Mouse (Mus musculus) kidney, adult 11 months (tissue): ENCODE measurements around the gene Snap25.
A peak's percentile ranks its signal among the peaks of the same experiment; 100 is the strongest.

Experiments used
- DNase-seq: peaks from one replicate; pipeline ENCODE4 v3.0.0; 2022

The Snap25 gene

DNA sequence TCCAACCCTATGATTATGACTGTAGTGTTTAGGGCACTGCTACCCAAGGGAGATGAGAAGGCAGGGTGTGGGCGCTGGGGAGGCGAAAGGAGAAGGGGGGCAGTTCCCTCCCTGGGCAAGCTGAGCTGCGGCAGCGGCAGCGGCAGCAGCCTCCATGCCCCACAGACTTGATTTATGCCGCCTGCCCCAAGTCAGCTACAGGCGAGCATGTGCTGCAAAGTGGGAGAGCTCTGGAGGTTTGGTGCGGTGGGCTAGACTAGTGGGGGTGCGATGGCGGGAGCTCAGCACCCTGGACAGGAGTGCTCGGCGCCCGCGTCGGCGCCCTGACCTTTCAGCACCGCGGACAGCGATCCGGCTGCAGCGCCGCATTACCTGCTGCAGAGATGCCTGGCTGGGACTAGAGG is 757 bp downstream of the Snap25 start:
- peak; percentile 52 for DNase-seq

DNA sequence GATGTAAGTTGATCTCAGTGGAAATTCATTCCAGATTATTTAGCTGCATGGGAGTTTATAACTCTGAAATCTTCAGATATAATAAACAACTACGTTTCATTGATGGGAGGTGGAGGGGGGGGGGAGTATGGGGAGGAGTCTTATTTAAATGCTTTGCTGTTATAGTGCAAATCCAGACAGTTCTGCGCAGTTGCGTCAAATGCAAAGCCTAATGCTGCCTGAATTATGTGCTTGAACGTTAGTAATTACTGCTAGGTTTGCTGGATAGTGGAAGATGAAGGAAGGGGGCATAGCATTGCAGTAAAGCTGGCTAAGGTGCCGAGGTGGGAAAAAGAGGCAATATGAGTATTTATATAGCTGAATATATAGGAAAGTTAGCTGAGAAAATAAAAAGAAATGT is 2.3 kb downstream of the Snap25 start:
- no peak for DNase-seq

DNA sequence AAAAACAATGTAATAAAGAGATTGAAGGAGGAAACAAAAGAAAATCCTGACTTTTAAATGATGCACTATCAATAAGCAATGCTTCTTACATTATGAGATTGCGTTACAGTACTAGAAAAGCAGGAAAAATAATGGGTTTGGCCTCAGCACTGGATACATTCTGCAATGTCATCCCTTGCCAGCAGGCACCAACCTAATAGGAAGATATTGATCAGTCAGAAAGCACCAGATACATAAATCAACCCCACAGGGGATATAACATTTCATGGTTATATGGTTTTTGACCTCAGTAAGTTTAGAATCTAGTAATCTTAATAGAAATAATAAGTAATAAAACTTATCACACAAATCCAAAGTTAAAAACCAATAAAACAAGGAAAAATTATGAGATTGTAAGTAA is 3.1 kb downstream of the Snap25 start:
- no peak for DNase-seq

DNA sequence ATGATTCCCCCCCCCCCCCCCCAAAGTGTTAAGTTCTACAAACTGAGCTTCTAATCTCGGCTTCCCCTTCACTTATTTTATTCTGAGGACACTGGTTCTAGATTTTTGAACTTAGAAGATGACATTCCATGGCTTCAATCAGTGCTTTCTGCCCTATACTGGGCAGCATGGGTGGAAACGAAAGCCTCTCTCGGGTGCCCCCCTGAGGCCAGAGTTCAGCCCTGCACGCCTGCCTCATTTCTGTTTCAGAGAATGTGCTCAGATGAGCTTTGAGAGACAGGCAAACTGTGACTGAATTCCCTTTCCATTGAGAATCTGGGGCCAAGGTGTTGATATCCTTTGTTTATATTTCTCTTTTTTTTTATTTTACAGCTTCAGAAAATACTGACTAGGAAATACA is 7.0 kb downstream of the Snap25 start:
- no peak for DNase-seq

DNA sequence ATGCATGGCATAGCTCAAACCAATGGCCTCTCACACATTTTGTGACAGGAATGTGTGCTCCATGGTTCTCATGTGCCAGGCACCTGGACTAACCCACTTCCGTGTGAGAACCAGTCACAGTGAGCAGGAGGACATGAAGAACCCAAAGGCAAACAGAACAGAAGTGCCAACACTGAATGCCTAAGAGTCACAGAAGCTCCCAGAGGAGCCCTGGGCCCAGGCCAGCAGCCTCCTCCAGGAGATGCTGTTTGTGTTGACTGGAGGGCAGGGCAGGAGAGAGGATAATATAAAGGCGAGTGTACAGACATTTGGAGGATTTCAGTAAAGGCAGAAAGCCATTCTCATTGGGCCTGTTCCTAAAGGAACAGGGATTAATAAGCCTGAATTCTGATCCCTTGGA is 25.0 kb downstream of the Snap25 start:
- no peak for DNase-seq

DNA sequence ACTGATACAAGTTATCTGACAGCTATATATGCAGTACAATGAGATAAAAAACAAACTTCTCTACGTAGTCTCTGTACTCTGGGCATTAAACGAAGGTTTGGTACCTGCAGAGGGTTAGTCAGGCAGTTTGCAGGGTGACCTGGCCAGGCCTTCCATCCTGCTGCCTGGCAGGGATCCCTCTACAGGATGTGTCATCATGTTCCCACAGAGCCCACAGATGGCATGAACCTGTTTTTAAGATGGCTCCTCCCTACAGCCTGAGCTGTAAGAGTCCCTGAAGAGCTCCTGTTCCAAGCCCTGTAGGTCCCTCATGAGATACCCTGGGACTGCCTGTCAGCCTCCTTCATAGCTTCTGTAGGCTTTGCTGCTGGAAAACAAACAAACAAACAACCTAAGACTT is 29.0 kb downstream of the Snap25 start:
- no peak for DNase-seq

DNA sequence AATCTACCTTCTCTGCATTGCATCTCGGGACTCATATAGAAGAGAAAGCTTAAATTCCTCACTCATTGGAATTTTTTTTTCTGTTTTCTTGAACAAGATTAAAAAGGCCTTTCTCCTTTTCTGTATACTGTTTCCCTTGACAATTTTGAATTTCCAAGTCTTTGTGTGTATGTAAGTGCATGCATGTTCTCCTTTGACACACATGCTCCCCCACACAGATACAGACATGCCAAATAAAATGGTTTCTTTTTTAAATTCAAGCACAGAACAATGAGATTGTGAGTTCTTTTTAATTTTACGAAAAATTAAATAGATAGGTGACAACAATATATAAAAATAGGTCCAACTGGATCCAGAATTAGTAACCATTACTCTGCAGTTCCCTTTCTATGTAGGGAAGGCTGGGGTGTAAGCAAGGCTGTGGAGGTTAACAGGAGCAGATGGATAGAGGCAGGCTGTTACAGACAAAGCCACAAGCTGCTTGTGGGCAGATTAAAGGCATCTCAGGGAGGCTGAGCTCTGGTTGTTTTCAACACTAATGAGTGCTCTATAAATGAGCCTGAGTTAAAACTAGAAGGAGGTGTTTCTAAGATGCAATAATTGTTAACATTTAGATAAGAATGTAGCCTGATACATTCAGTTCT is 31.6 kb downstream of the Snap25 start:
- DNase-seq, result no peak

DNA sequence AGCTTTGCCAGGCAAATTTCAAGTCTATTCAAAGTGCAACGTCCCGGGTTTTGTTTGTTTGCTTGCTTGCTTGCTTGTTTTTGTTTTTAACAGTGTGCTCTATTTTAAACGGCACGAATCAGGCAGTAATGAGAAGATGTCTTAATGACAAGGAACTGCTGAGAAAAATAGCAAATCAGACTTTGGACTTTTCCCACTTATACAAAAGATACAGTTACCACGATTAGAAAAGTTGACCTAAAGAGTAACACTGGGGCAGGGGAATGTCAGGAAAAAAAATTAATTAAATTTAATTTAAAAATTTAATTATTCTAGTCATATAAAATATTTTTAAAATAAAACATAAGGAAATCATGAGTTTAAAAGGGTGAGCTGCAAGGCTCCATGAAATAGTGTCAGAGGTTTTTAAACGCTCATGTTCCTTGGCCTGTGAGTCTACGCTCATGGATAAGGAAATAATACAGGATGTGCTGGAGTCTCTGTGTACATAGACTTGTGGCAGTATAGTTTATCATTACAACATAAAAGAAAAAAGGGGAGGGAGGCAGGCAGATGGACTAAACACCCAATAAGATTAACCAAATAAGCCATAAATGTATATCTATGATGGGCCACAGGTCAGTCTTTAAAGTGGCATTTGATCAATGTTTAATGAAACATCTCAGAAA is 32.2 kb downstream of the Snap25 start:
- DNase-seq, result no peak

DNA sequence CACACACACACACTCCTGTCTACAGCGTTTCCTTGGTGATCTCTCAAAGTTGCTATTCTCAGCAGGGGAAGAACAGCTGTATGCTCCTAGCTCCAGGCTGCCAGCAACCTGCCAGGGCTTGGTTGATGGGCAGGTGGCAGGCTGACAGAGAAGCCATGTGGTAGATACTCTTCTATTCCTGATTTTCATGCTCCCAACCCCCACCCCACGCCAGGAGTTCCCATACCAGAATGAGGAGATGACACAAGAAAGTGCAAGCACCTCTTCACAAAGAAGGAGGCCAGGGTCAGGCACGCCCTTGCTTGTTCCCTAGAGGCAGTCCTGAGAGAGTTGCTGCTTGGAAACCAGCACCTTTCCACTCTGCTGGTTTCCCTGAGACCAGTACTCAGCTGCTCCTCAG is 40.4 kb downstream of the Snap25 start:
- no peak for DNase-seq

DNA sequence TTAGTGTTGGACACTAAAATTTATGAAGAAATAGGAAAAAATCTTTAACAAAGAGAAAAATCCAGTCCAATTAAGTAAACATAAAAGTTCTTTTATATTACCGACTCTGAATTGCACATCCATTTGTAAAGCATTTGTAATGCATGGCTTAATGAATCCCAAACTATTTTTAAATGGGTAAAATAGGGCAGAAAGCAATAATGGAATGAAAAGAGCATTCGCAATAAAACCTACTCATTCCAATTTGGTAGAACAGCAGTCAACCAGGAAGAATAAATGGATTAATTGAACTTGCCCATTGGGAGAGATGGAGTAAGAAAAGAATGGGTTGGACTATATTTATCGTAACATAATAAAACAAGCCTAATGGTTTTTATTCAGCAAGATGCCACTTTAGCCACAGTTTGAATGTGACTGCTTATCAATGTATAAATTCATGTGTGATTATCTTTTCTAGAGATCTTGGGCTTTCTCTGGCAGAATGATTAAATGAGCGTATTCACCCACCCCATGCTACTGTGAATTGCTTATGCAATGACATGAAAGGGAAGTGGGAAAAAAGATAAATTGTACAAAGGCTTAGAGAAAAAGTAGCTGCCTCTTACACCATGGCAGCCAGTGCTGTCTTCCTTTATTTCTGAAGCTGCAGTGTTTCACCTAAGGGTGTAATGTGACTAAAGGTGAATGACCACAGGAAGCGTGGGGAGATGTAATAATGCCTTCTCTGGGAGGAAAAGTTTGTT is 45.7 kb downstream of the Snap25 start:
- no peak for DNase-seq

DNA sequence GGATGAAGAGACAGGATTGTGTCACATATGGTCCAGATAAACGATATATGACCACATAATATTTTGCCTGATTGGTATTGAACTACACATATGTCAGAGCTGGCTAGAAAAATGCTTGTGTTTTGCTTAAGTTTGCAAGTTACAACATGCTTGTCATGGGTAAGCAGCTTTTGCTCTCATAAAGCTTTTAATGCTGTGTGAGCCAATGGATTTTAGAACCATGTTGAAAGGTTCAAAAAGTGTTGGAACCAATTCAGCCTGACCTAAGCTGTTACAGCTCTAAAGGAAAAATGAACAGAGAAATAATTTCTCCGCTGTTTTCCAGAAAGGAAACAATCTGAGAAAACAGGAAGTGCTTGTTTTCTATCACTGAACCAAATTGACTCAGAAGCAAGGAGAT is 64.9 kb downstream of the Snap25 start:
- DNase-seq, result no peak

DNA sequence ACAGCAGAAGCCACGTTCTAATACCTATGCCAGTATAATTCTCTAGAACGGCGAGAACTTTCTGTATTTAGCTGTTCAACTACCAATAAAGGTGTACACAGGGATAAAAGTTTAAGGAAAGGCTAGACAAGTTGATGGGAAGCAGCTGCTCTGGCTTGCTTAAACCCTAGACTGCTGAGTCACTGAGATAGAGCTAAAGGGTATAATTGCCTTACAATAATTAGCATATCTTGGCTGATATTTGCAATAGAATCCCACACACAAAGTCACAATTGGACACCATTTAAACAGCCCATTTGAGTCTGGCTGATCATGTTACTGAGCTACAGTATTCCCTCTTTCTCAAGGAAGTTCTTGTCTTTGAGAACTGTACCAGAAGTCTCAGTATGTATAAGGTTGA is 65.4 kb downstream of the Snap25 start:
- DNase-seq, result no peak

DNA sequence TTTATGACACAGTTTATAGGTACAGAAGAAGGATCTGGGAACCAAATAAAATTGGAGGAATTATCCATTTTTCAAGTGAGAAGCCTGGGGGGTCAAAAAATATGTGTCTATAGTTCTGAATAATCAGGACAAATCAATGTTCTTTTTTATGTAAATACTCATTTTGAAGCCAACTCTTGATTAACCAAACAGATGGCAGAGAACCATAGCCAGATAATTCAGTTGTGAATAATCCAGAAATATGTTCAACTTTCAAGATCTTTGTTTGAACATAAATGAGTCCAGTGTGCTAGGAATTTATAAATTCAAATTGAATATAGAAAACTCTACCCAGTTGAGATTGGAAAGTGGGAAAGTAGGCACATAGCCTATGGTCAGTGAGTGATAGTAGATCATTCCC is 67.0 kb downstream of the Snap25 start:
- DNase-seq, result no peak

DNA sequence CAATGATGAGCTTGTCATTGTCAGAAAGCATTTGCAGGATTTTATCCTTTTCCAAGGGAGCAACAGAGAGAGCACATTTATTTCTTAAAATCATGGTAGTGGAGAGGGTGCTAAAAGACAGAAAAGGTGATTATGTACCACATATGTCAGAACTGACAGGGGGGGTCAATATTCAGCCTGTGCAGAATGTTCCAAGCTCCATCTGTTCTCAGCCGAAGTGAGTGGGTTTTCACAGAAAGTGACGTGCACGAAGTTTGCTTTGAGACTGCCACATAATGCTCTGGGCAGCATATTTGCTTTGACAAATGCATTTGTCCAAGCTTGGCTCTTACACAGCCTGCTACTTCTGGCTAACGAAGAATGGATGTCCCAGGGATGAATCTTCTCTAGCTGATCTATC is 71.1 kb downstream of the Snap25 start:
- no peak for DNase-seq

DNA sequence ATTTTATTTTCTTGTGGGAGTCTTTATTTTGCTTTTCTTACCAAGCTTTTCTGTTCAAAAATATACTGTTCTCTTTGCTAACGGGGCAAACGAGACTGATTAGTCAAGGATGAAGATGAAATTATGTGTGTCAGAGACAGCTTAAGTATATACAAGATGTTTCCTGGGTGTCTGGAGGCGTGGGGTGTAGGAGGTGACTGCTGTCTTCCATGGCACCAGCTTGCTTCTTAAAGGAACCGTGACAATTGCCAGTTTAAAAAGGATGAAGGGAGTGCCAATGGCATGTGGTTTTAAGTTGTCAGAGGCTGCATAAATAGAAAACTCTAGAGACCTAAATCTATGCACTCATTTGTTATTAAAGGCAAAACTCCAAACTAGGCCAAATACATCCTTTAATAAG is 75.1 kb downstream of the Snap25 start:
- no peak for DNase-seq

DNA sequence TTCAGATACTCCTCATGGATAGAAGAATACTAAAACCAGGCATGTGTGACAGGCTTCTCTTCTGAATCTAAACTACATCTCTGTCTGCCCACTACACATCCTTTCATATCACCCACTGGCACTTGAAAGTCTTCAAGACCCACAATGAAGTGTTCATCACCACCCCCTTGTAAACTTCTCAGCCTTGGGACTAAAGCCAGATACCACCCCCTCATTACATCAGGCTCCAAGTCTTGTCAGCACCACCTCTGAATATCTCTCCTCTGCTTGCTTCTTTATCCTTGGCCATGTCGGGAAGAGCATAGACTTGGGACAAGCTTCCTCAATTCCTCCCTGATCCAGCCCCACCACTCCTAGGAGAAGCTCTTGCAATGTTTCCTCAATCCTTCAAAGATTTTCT is 83.3 kb downstream of the Snap25 start:
- no peak for DNase-seq

DNA sequence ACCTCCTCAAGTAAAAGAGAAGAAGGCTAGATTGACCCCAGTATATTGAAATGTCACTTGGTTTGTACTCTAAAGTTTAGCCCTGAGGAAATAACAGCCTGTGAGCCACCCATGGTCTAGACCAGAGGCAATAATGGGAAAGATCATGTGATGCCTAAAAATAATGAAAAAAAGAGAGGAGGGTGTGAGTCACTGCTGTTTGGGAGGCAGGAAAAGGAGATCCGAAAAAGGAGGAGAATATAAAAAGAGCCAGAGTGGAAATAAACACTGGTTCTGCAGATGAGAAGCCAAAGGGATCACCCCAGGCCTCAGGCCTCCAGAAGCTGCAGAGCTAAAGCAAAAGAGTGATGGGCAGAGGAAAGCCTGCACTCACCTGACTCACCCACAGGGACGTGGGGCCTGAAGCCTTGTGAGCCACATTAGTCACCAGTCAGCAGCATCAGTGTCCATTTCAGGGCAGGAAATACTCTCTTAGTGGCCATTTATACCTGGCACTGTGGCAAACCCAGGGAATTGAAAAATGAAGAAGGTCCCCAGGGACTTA is 85.7 kb downstream of the Snap25 start:
- DNase-seq, result no peak

DNA sequence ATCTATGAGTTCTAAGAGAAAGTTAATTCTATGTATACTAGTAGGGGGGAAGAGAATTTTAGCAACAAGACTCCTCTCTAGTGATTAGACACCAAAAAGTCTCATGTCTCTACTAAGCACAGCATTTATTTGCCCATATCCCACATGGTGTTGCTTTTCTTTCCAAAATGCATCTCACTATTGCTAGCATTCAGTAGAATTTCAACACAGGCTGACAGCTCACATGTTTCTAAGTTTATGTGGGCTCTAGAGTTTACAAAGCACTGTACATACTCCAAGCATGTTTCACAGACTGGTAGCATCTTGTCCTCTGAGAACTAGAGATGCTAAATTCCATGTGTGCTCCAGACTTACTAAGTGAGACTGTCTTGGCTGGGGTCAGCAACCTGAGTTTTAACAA is 87.8 kb downstream of the Snap25 start:
- DNase-seq, result no peak

DNA sequence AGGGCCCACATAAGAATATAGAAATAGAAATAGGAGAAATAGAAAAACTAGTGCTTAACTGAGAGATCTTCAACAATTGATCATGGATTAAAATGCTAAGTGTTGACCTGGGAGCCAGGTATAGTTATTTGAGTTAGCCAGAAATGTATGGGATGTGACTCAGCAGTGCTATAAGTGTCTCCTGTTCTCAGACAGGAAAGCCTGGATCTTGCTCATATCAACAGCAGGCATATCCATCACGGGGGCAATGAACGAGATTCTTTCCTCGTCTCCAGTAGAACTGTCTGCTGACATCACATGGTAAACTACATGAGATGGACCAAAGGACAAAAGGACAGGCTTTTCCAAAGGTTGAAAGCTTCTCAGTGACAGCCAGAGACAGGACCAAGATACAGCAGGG is 88.8 kb downstream of the Snap25 start:
- DNase-seq, result no peak

DNA sequence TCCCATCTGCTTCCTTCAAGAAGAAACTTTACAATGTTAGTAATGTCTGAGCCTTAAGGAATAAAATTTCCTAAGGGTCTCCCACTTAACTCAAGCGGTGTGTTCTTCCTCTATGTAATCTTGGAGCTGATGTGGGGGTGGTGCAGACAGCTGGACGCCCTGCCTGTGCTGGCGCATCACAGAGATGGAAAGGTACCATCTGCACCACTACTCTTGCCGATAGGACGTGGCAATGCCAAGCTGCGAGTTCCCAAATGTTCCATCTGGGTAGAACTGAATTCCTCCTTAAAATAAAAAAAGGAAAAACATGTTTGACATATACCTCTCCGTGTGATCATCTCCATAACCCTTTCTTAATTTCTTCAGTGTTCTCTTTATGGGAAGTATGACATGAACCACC is 89.9 kb downstream of the Snap25 start:
- DNase-seq, result no peak

DNA sequence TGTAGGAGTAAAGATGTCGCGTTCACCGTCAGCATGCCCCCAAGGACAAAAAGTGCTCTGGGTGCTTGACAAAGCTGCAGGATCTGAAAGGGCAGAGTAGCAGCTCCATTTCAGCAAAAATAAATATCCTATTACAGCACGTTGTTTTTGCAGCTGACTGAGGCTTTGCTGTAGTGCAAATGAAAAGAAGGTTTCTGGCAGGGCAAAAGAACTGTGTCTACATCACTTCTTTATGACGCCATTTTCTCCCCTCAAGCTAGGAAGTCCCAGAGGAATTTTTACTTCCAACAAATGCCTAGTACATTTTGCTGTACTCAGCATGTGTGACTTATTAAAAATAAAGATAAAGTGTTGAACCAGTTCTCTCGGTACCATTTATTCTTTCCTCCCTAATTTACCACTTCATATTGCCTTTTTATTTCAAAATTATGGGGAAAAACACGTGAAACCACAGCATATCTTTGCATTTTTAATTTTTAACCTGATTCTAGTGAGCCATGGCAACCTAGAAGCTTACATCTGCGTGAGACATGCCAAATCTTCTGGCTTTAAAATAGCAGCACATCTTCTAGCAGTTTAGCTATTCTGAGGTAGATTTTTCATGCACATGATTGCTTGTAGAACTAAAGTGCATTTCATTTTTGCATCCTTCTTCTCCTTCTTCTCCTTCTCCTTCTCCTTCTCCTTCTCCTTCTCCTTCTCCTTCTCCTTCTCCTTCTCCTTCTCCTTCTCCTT is 94.9 kb downstream of the Snap25 start:
- DNase-seq, result no peak

DNA sequence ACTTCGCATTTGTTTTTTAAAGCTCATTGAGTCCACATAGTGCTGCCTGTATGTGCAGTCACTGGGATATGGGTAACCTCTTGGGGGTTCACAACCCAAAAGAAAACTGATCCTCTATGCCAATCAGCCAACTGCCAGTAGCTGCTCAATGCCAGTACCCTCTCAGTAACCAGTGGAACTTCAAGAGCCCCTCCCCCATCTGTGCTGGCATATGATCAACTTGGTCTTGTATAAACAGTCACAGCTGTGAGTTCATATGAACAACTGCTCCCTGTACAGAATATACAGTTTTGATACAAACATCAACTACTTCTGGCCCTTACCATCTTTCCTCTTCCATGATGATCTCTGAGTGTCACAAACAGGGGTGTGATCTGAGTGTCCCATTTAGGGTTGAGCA is 98.1 kb downstream of the Snap25 start:
- DNase-seq, result no peak

DNA sequence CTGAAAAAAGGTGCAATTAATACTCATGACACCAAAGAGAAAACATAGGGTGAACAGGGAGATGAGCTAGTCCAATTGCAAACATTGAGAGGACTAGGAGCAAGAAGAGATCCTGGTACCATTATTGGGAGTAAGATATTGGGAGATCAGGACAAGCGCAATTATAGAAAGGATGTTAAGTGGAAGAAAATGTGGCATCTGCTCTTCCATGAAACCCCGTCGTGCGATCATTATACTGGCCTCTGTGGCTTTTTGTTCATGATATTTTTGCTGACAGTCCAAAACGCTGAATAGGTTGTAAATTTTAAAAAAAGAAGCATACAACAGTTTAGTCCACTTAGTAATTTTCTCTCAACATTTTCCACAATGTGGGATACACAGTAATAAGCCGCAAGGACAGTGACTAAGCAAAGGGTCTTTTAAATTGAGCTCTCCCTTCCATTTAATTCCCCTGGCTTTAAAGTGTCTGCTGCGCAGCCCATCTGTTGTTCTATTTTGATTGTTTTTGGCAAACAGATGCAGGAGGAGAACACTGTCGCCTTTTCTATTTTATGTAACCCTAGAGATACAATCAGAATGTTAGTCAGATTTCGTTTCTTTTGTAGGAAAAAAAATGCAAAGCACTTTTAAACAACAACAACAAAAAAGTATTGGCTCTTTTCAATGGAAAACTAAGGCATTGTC is 103.6 kb downstream of the Snap25 start:
- no peak for DNase-seq
